Mouse (Mus musculus): Measurements from ENCODE around the gene Tsn. TPM values are rescaled to one million over a fixed set of nuclear protein-coding genes. Genes with fewer than 3 reads are reported as not detected.

Gene Tsn
- polyA plus RNA-seq, 1 experiment from 2014 or later = 187 TPM

- 91% methylated on average over 2 of the region's 2 CpGs for whole genome bisulfite sequencing
- no peak overlapping the region for H3K4me2 ChIP-seq
- H3K9ac ChIP-seq = no peak overlapping the region
- H3K36me3 ChIP-seq = peaks cover 86% of the 10 kb centered on the region
- H3K27ac ChIP-seq (replicated peaks) = no peak overlapping the region
- H3K4me3 ChIP-seq = no peak overlapping the region
- no peaks in the 10 kb centered on the region for H3K9me3 ChIP-seq
- no peak for ATAC-seq (ENCODE audit: extremely low read depth, insufficient number of reproducible peaks, low FRiP score, low TSS enrichment)
- no peaks in the 10 kb centered on the region for H3K27me3 ChIP-seq (replicated peaks)
- no peaks in the 10 kb centered on the region for H3K4me1 ChIP-seq
Observed at GRCm38 (mm10) chr1:118297719-118298118, 13.8 kb downstream of the Tsn start.

- Histone ChIP-seq H3K4me2 (no peak overlapping the region), H3K4me1 (no peaks in the 10 kb centered on the region), H3K27ac (replicated peaks) (no peak overlapping the region), H3K4me3 (no peak overlapping the region), H3K36me3 (peaks cover 76% of the 10 kb centered on the region), H3K27me3 (replicated peaks) (no peaks in the 10 kb centered on the region), H3K9ac (no peak overlapping the region), H3K9me3 (no peaks in the 10 kb centered on the region)
- ATAC-seq (ENCODE audit: extremely low read depth, insufficient number of reproducible peaks, low FRiP score, low TSS enrichment) = no peak
- WGBS = 81% methylated on average over 3 of the region's 3 CpGs
Observed at GRCm38 (mm10) chr1:118296673-118297072, 14.9 kb downstream of the Tsn start.

- no peak for ATAC-seq (ENCODE audit: extremely low read depth, insufficient number of reproducible peaks, low FRiP score, low TSS enrichment)
- H3K27ac ChIP-seq (replicated peaks) = no peak overlapping the region; the same call in 1 of the 2 replicates
- H3K4me2 ChIP-seq = no peak overlapping the region
- 71% methylated on average over 5 of the region's 5 CpGs for WGBS
- no peak overlapping the region for H3K4me3 ChIP-seq
- H3K4me1 ChIP-seq = no peaks in the 10 kb centered on the region
- H3K9me3 ChIP-seq = no peaks in the 10 kb centered on the region
- H3K27me3 ChIP-seq (replicated peaks) = no peaks in the 10 kb centered on the region
- H3K9ac ChIP-seq = no peak overlapping the region
- H3K36me3 ChIP-seq = peaks cover 57% of the 10 kb centered on the region
Observed at GRCm38 (mm10) chr1:118294826-118295225, 16.7 kb downstream of the Tsn start.

- Histone ChIP-seq H3K9ac (no peak overlapping the region), H3K4me1 (no peaks in the 10 kb centered on the region), H3K27ac (replicated peaks) (no peak overlapping the region), H3K36me3 (peaks cover 51% of the 10 kb centered on the region), H3K4me2 (no peak overlapping the region), H3K9me3 (no peaks in the 10 kb centered on the region), H3K4me3 (no peak overlapping the region), H3K27me3 (replicated peaks) (no peaks in the 10 kb centered on the region)
- ATAC-seq (ENCODE audit: extremely low read depth, insufficient number of reproducible peaks, low FRiP score, low TSS enrichment) = no peak
- WGBS = 91% methylated on average over 3 of the region's 3 CpGs
Observed at GRCm38 (mm10) chr1:118294192-118294591, 17.3 kb downstream of the Tsn start.

GRCm38 (mm10) chr1:118292291-118292690, 19.2 kb downstream of the Tsn start:
- H3K9ac ChIP-seq = no peak overlapping the region
- ATAC-seq (ENCODE audit: extremely low read depth, insufficient number of reproducible peaks, low FRiP score, low TSS enrichment) = no peak
- no peaks in the 10 kb centered on the region for H3K4me1 ChIP-seq
- H3K9me3 ChIP-seq = no peaks in the 10 kb centered on the region
- peaks cover 32% of the 10 kb centered on the region for H3K36me3 ChIP-seq
- no peak overlapping the region for H3K27ac ChIP-seq (replicated peaks)
- no peaks in the 10 kb centered on the region for H3K27me3 ChIP-seq (replicated peaks)
- no peak overlapping the region for H3K4me2 ChIP-seq
- H3K4me3 ChIP-seq = no peak overlapping the region
- WGBS = 82% methylated on average over 4 of the region's 4 CpGs

- ATAC-seq (ENCODE audit: extremely low read depth, insufficient number of reproducible peaks, low FRiP score, low TSS enrichment) = no peak
- H3K9ac ChIP-seq = no peak overlapping the region
- H3K4me3 ChIP-seq = no peak overlapping the region
- no peaks in the 10 kb centered on the region for H3K9me3 ChIP-seq
- WGBS = 14% methylated on average over 2 of the region's 2 CpGs
- no peaks in the 10 kb centered on the region for H3K27me3 ChIP-seq (replicated peaks)
- H3K4me2 ChIP-seq = no peak overlapping the region
- no peak overlapping the region for H3K27ac ChIP-seq (replicated peaks)
- H3K36me3 ChIP-seq = no peaks in the 10 kb centered on the region
- H3K4me1 ChIP-seq = no peaks in the 10 kb centered on the region
Observed at GRCm38 (mm10) chr1:118275139-118275538, 36.4 kb downstream of the Tsn start.

GRCm38 (mm10) chr1:118251931-118252330, 59.6 kb downstream of the Tsn start:
- Histone ChIP-seq H3K9me3 (0 out of 2 replicates have a peak, but pooled peaks cover 4% of the 10 kb centered on the region), H3K4me2 (no peak overlapping the region), H3K9ac (no peak overlapping the region), H3K27me3 (replicated peaks) (no peaks in the 10 kb centered on the region), H3K36me3 (no peaks in the 10 kb centered on the region), H3K27ac (replicated peaks) (no peak overlapping the region), H3K4me3 (no peak overlapping the region), H3K4me1 (no peaks in the 10 kb centered on the region)
- 39% methylated on average over 2 of the region's 2 CpGs for WGBS
- ATAC-seq (ENCODE audit: extremely low read depth, insufficient number of reproducible peaks, low FRiP score, low TSS enrichment) = no peak

Other genes with a start within 250 kb of the Tsn start
- gene Gm29106, start 135.2 kb downstream of the Tsn start, polyA plus RNA-seq (2015; fragmentation: Nextera tagmentation; extraction: Ambion mirVana) = 0.04 and 0.12 TPM in 2 replicates
- 46.2 and 46.9 TPM in 2 replicates for gene Nifk, start 10.1 kb upstream of the Tsn start, polyA plus RNA-seq (2015; fragmentation: Nextera tagmentation; extraction: Ambion mirVana)
- 73.2 and 78.7 TPM in 2 replicates for gene Clasp1, start 77.3 kb upstream of the Tsn start, polyA plus RNA-seq (2015; fragmentation: Nextera tagmentation; extraction: Ambion mirVana)

All from heart, embryonic 13.5 days (tissue).